Mouse (Mus musculus): ENCODE measurements around the gene Olfr1031. TPM values are rescaled to one million over a fixed set of nuclear protein-coding genes. Genes with fewer than 3 reads are reported as not detected.
"Not testable (repeated sequence)": the region's sequence is repeated elsewhere in the genome, so short reads cannot be mapped to it uniquely, and the experiment has no call there.

The Olfr1031 gene
- total RNA-seq (2022) = not detected

- DNase-seq = no peak
These were observed at the start of gene Olfr1031 for GRCm38 (mm10) chr2:85990004-85990403. Gene Olfr1031, plus strand, starts transcription at chr2:85990304.

GRCm38 (mm10) chr2:85950137-85950536 is 40.0 kb upstream of the Olfr1031 start, which contains the start of gene Olfr1028:
Gene Olfr1028, plus strand, starts transcription at chr2:85950437.
- DNase-seq = no peak

GRCm38 (mm10) chr2:85973595-85973994 is 16.5 kb upstream of the Olfr1031 start, which contains the start of gene Olfr1029:
Gene Olfr1029, plus strand, starts transcription at chr2:85973895.
- DNase-seq = no peak

- no peak for DNase-seq
These were observed 11.1 kb upstream of the Olfr1031 start, which contains the start of gene Olfr1030 for GRCm38 (mm10) chr2:85978976-85979375. Gene Olfr1030, plus strand, starts transcription at chr2:85979276.

- no peak for DNase-seq
These were observed 15.1 kb downstream of the Olfr1031 start, which contains the start of gene Olfr1032 for GRCm38 (mm10) chr2:86005240-86005639. Gene Olfr1032, plus strand, starts transcription at chr2:86005540.

DNA sequence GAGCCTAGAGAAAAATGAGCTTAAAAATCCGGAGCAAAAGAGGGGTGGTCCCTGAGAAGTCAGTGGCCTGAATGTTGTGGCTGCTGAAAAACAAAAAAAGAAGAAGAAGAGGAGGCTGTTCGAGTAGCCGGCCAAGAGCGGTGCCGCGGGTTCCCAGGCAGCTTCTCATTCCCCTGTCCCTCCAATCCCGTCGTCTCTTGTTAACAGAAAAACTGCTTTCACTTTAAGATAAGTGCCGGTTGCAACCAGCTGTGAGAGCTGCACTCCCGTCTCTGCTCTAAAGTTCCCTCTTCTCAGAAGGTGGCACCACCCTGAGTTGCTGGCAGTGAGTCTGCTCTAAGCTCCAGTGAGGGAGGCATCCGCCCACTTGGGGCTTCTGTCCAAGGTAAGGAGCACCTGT is 30.3 kb downstream of the Olfr1031 start, which contains the start of gene Olfr1033:
Gene Olfr1033 (plus strand): TSS at position 228 of the 400 bp plus-strand sequence.
- DNase-seq = not testable (repeated sequence)

DNA sequence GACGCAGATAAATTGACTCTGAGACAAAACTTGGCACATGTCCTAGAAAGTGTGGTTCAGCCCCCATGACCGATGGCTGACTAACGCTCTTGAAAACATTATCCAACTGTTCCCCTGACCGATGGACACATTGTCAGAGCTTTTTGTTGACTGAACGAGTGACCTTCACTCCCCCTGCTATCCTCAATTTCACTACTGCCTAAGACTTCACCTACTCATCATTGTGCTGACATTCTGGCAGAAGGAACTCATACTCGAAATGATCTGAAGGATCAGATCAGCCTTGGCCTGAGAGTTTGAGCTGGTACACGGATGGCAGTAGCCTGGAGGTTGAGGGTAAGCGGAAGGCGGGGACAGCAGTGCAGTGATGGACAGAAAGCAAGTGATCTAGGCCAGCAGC is 31.4 kb downstream of the Olfr1031 start:
- peak; percentile 27 for DNase-seq

Other genes with a start within 250 kb of the Olfr1031 start
- gene Olfr1012, start 227.5 kb upstream of the Olfr1031 start, total RNA-seq (2022) = not detected
- gene Olfr1013, start 223.2 kb upstream of the Olfr1031 start, total RNA-seq (2022) = not detected
- gene Olfr1014, start 217.6 kb upstream of the Olfr1031 start, total RNA-seq (2022) = not detected
- gene Olfr1015, start 208.3 kb upstream of the Olfr1031 start, total RNA-seq (2022) = under 1 TPM in 1 of 4 experiments, not detected in 3; 0.46 TPM
- not detected for gene Olfr1016, start 187.8 kb upstream of the Olfr1031 start, total RNA-seq (2022)
- gene Olfr1018, start 171.8 kb upstream of the Olfr1031 start, total RNA-seq (2022) = not detected
- not detected for gene Olfr1019, start 144.8 kb upstream of the Olfr1031 start, total RNA-seq (2022)
- gene Olfr1020, start 143.3 kb upstream of the Olfr1031 start, total RNA-seq (2022) = not detected
- gene Olfr1022, start 121.7 kb upstream of the Olfr1031 start, total RNA-seq (2022) = not detected
- not detected for gene Olfr1023, start 104.7 kb upstream of the Olfr1031 start, total RNA-seq (2022)
- gene Olfr1024, start 85.3 kb upstream of the Olfr1031 start, total RNA-seq (2022) = not detected
- not detected for gene Olfr1025-ps1, start 75.1 kb upstream of the Olfr1031 start, total RNA-seq (2022)
- not detected for gene Olfr1026, start 68.7 kb upstream of the Olfr1031 start, total RNA-seq (2022)
- not detected for gene Olfr1028, start 39.9 kb upstream of the Olfr1031 start, total RNA-seq (2022)
- not detected for gene Olfr1029, start 16.4 kb upstream of the Olfr1031 start, total RNA-seq (2022)
- gene Olfr1030, start 11.0 kb upstream of the Olfr1031 start, total RNA-seq (2022) = not detected
- gene Olfr1032, start 15.2 kb downstream of the Olfr1031 start, total RNA-seq (2022) = not detected
- gene Olfr1033, start 30.3 kb downstream of the Olfr1031 start, total RNA-seq (2022) = 1 to 10 TPM; 1.4 to 3.2 (median 1.8) TPM
- gene Olfr1034, start 55.6 kb downstream of the Olfr1031 start, total RNA-seq (2022) = under 1 TPM; 0.13 to 0.25 (median 0.14) TPM
- not detected for gene Olfr1036, start 83.7 kb downstream of the Olfr1031 start, total RNA-seq (2022)
- gene Olfr1037, start 97.1 kb downstream of the Olfr1031 start, total RNA-seq (2022) = not detected
- not detected for gene Olfr1039, start 145.6 kb downstream of the Olfr1031 start, total RNA-seq (2022)
- not detected for gene Olfr1040, start 156.4 kb downstream of the Olfr1031 start, total RNA-seq (2022)
- gene Olfr1042, start 171.5 kb downstream of the Olfr1031 start, total RNA-seq (2022) = not detected
- gene Olfr1043, start 177.2 kb downstream of the Olfr1031 start, total RNA-seq (2022) = not detected
- gene Olfr1044, start 187.5 kb downstream of the Olfr1031 start, total RNA-seq (2022) = not detected
- not detected for gene Olfr52, start 195.4 kb downstream of the Olfr1031 start, total RNA-seq (2022)
- gene Olfr1045, start 212.7 kb downstream of the Olfr1031 start, total RNA-seq (2022) = not detected
- not detected for gene Olfr1046, start 229.0 kb downstream of the Olfr1031 start, total RNA-seq (2022)
- gene Olfr1047, start 241.1 kb downstream of the Olfr1031 start, total RNA-seq (2022) = not detected
- gene Olfr1048, start 250.0 kb downstream of the Olfr1031 start, total RNA-seq (2022) = not detected

Measured in adrenal gland, adult 8-10 months (tissue).